Mouse (Mus musculus) liver, embryonic 11.5 days (tissue): Measurements from ENCODE around the gene Mllt10. TPM values are rescaled to one million over a fixed set of nuclear protein-coding genes. Genes with fewer than 3 reads are reported as not detected.

Experiments used
- ATAC-seq: fragments of 200-750 bp; cut with Nextera tagmentation; replicated peaks from 2 replicates; pipeline ENCODE4 v1.8.0; 2017; ENCODE audit warnings: moderate number of reproducible peaks, mild to moderate bottlenecking, moderate TSS enrichment, moderate library complexity; ENCODE audit not compliant: low FRiP score
- DNase-seq: peaks from one replicate; pipeline ENCODE4 v3.0.0-alpha.2; 2017; ENCODE audit warnings: low spot score
- H3K27ac ChIP-seq: fragments of 300-500 bp; sonication (generic); 2 replicates; pipeline ENCODE4 v1.5.1; 2014; ENCODE audit warnings: mild to moderate bottlenecking, low read depth, low read length, control low read depth
- H3K27me3 ChIP-seq: fragments of 300-500 bp; sonication (generic); replicated peaks from 2 replicates; pipeline ENCODE4 v1.6.1; 2014; ENCODE audit warnings: low read length, mixed read lengths; ENCODE audit not compliant: control insufficient read depth, insufficient read depth
- H3K36me3 ChIP-seq: fragments of 300-500 bp; sonication (generic); 2 replicates; pipeline ENCODE4 v1.6.1; 2014; ENCODE audit warnings: mild to moderate bottlenecking, low read length, moderate library complexity, mixed read lengths; ENCODE audit not compliant: control insufficient read depth, insufficient read depth
- H3K4me1 ChIP-seq: fragments of 300-500 bp; sonication (generic); replicated peaks from 2 replicates; pipeline ENCODE4 v1.6.1; 2014; ENCODE audit warnings: low read length, mixed read lengths; ENCODE audit not compliant: control insufficient read depth, insufficient read depth
- H3K4me2 ChIP-seq: fragments of 300-500 bp; sonication (generic); 2 replicates; pipeline ENCODE4 v1.6.1; 2014; ENCODE audit warnings: mild to moderate bottlenecking, control low read depth, moderate library complexity
- H3K4me3 ChIP-seq: fragments of 300-500 bp; sonication (generic); 2 replicates; pipeline ENCODE4 v1.5.1; 2014; ENCODE audit warnings: low read depth, low read length, control low read depth
- H3K9ac ChIP-seq: fragments of 300-500 bp; sonication (generic); 2 replicates; pipeline ENCODE4 v1.6.1; 2014; ENCODE audit warnings: low read depth, low read length, control low read depth
- H3K9me3 ChIP-seq: fragments of 300-500 bp; sonication (generic); 2 replicates; pipeline ENCODE4 v1.6.1; 2016; ENCODE audit warnings: low read length, inconsistent platforms, mixed read lengths; ENCODE audit not compliant: control insufficient read depth
- WGBS: fragments of 180-500 bp; shearing (Covaris S2); extraction: QIAGEN DNeasy Blood & Tissue Kit; methylation state at CpG from one replicate; pipeline ENCODE4 v1.1.7; 2014; 5-methylcytosine and 5-hydroxymethylcytosine counted together
- polyA plus RNA-seq: library from polyadenylated mRNA; unstranded; fragments of >200 nt; fragmentation: Nextera tagmentation; extraction: Ambion mirVana; gene quantifications from 2 replicates; pipeline ENCODE4 v1.2.1, GENCODE M21; 2014

Gene Mllt10
- polyA plus RNA-seq, 1 experiment from 2014 or later, result 39.9 TPM

- ATAC-seq, result no peak
- Histone ChIP-seq H3K9ac (no peak overlapping the region), H3K27ac (no peak overlapping the region), H3K4me2 (no peak overlapping the region), H3K36me3 (no peaks in the 10 kb centered on the region), H3K4me3 (no peak overlapping the region), H3K27me3 (no peaks in the 10 kb centered on the region), H3K9me3 (no peaks in the 10 kb centered on the region), H3K4me1 (peaks cover 5% of the 10 kb centered on the region; the same call in 1 of the 2 replicates)
- 64% methylated on average over 1 of the region's 1 CpGs for WGBS
- DNase-seq, result no peak
Measured at GRCm38 (mm10) chr2:18059891-18060290, 4.9 kb downstream of the Mllt10 start.

GRCm38 (mm10) chr2:18060396-18060795 lies 5.4 kb downstream of the Mllt10 start:
- ATAC-seq, result no peak
- DNase-seq, result no peak
- Histone ChIP-seq H3K9me3 (no peaks in the 10 kb centered on the region), H3K4me3 (no peak overlapping the region), H3K36me3 (no peaks in the 10 kb centered on the region), H3K9ac (no peak overlapping the region), H3K4me1 (peaks cover 5% of the 10 kb centered on the region; the same call in 1 of the 2 replicates), H3K27me3 (no peaks in the 10 kb centered on the region), H3K27ac (no peak overlapping the region), H3K4me2 (no peak overlapping the region)
- 81% methylated on average over 1 of the region's 1 CpGs for WGBS

GRCm38 (mm10) chr2:18063763-18064251 lies 8.8 kb downstream of the Mllt10 start:
- under 1% methylated on average over 18 of the region's 18 CpGs for WGBS
- DNase-seq, result peak; percentile 78

GRCm38 (mm10) chr2:18064356-18064858 lies 9.4 kb downstream of the Mllt10 start:
- H3K27ac ChIP-seq, result peak overlapping the region; percentile 100
- H3K4me2 ChIP-seq, result peak overlapping the region; percentile 72
- H3K4me3 ChIP-seq, result peak overlapping the region; percentile 93
- WGBS, result under 1% methylated on average over 35 of the region's 58 CpGs
- no peaks in the 10 kb centered on the region for H3K27me3 ChIP-seq
- peaks cover 2% of the 10 kb centered on the region; the same call in 1 of the 2 replicates for H3K36me3 ChIP-seq
- peaks cover 8% of the 10 kb centered on the region for H3K4me1 ChIP-seq
- ATAC-seq (peak; percentile 92), DNase-seq (peak; percentile 94)
- H3K9me3 ChIP-seq, result no peaks in the 10 kb centered on the region
- peak overlapping the region; percentile 99 for H3K9ac ChIP-seq

More at GRCm38 (mm10) chr2:18063763-18064251, 8.8 kb downstream of the Mllt10 start:
- peak; percentile 49 for ATAC-seq
- peak overlapping the region; percentile 100 for H3K27ac ChIP-seq
- H3K4me3 ChIP-seq, result peak overlapping the region; percentile 93
- peak overlapping the region; percentile 72 for H3K4me2 ChIP-seq
- peak overlapping the region; percentile 99 for H3K9ac ChIP-seq
- H3K4me1 ChIP-seq, result peaks cover 13% of the 10 kb centered on the region
- H3K27me3 ChIP-seq, result no peaks in the 10 kb centered on the region
- peaks cover 2% of the 10 kb centered on the region; the same call in 1 of the 2 replicates for H3K36me3 ChIP-seq
- H3K9me3 ChIP-seq, result no peaks in the 10 kb centered on the region

GRCm38 (mm10) chr2:18064941-18065707 lies 10.1 kb downstream of the Mllt10 start:
- Histone ChIP-seq H3K27ac (peak overlapping the region; percentile 100), H3K9me3 (no peaks in the 10 kb centered on the region), H3K4me2 (peak overlapping the region; percentile 94), H3K4me1 (peaks cover 8% of the 10 kb centered on the region), H3K4me3 (peak overlapping the region; percentile 93), H3K36me3 (peaks cover 2% of the 10 kb centered on the region; the same call in 1 of the 2 replicates), H3K9ac (peak overlapping the region; percentile 99), H3K27me3 (no peaks in the 10 kb centered on the region)
- DNase-seq (peak; percentile 77), ATAC-seq (peak; percentile 64)
- under 1% methylated on average over 72 of the region's 85 CpGs for WGBS

GRCm38 (mm10) chr2:18065708-18066030 lies 10.6 kb downstream of the Mllt10 start:
- peak overlapping the region; percentile 100 for H3K27ac ChIP-seq
- peak overlapping the region; percentile 99 for H3K9ac ChIP-seq
- no peak for DNase-seq
- peak overlapping the region; percentile 93 for H3K4me3 ChIP-seq
- WGBS, result 7% methylated on average over 6 of the region's 6 CpGs
- H3K4me1 ChIP-seq, result peaks cover 8% of the 10 kb centered on the region
- peak overlapping the region; percentile 94 for H3K4me2 ChIP-seq
- ATAC-seq, result peak; percentile 28; the same call in 1 of the 2 replicates
- no peaks in the 10 kb centered on the region for H3K9me3 ChIP-seq
- H3K27me3 ChIP-seq, result no peaks in the 10 kb centered on the region
- peaks cover 2% of the 10 kb centered on the region; the same call in 1 of the 2 replicates for H3K36me3 ChIP-seq

- H3K4me3 ChIP-seq, result peak overlapping the region; percentile 93
- H3K9me3 ChIP-seq, result no peaks in the 10 kb centered on the region
- peak overlapping the region; percentile 94 for H3K4me2 ChIP-seq
- no peaks in the 10 kb centered on the region for H3K27me3 ChIP-seq
- H3K9ac ChIP-seq, result 0 out of 2 replicates have a peak overlapping the region, but pooled peaks have one; percentile 99
- H3K36me3 ChIP-seq, result peaks cover 2% of the 10 kb centered on the region; the same call in 1 of the 2 replicates
- peaks cover 8% of the 10 kb centered on the region for H3K4me1 ChIP-seq
- H3K27ac ChIP-seq, result peak overlapping the region; percentile 100; the same call in 1 of the 2 replicates
- ATAC-seq (no peak), DNase-seq (no peak)
Measured at GRCm38 (mm10) chr2:18066436-18066835, 11.4 kb downstream of the Mllt10 start.

GRCm38 (mm10) chr2:18068071-18068796 lies 13.2 kb downstream of the Mllt10 start:
- peaks cover 8% of the 10 kb centered on the region for H3K4me1 ChIP-seq
- H3K4me3 ChIP-seq, result no peak overlapping the region
- 89% methylated on average over 4 of the region's 4 CpGs for WGBS
- no peak for ATAC-seq
- no peak overlapping the region for H3K27ac ChIP-seq
- H3K9me3 ChIP-seq, result no peaks in the 10 kb centered on the region
- H3K27me3 ChIP-seq, result no peaks in the 10 kb centered on the region
- no peak for DNase-seq
- no peak overlapping the region for H3K4me2 ChIP-seq
- no peak overlapping the region for H3K9ac ChIP-seq
- H3K36me3 ChIP-seq, result peaks cover 2% of the 10 kb centered on the region; the same call in 1 of the 2 replicates
